Mouse (Mus musculus) neutrophil, adult 5-6 weeks (primary cell): ENCODE data around the gene Psapl1. TPM values are rescaled to one million over a fixed set of nuclear protein-coding genes. Genes with fewer than 3 reads are reported as not detected.

Experiments
- total RNA-seq: library from RNA; stranded (forward); fragments of 200-1000 nt; gene quantifications from 2 replicates; pipeline ENCODE4 v1.2.3, GENCODE M21; 2017

Psapl1 gene
- total RNA-seq, 1 experiment from 2014 or later: not detected

Other genes with a start within 250 kb of the Psapl1 start
- gene Sorcs2, start 194.1 kb downstream of the Psapl1 start, total RNA-seq: 2.5 and 2.8 TPM in 2 replicates